Mouse (Mus musculus): ENCODE results near the gene Wdr83os. TPM values are rescaled to one million over a fixed set of nuclear protein-coding genes. Genes with fewer than 3 reads are reported as not detected.

The Wdr83os gene
- polyA plus RNA-seq, 1 experiment from 2014 or later = 129 TPM

DNA sequence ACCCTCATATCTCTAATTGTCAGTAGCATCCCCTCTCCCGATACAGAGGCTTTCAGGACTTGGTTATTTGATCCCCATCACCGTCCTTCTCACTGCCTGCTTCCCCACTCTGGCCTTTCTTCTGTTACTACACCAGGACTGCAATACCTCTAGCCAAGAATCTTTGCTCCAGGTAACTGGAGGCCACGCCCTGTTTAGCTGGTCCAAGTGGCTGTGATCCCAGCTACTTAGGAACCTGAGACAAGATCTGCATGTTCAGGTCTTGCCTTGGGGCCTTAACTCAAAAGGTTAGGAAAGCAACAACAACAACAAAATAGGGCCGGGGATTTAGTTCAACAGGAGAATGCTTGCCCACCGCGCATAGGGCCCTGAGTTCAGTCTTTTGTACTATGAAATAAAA lies 36.9 kb upstream of the Wdr83os start:
- no peak for ATAC-seq (ENCODE audit: insufficient number of reproducible peaks, insufficient read depth, low FRiP score, low TSS enrichment, low read depth)
- H3K4me1 ChIP-seq = peaks cover 16% of the 10 kb centered on the region
- H3K36me3 ChIP-seq = peaks cover 88% of the 10 kb centered on the region
- 86% methylated on average over 6 of the region's 6 CpGs for WGBS
- H3K4me2 ChIP-seq = no peak overlapping the region
- H3K9ac ChIP-seq = no peak overlapping the region
- H3K27ac ChIP-seq = no peak overlapping the region
- no peak overlapping the region for H3K4me3 ChIP-seq
- no peaks in the 10 kb centered on the region for H3K27me3 ChIP-seq
- no peaks in the 10 kb centered on the region for H3K9me3 ChIP-seq

GRCm38 (mm10) chr8:85057367-85057766 lies 23.2 kb upstream of the Wdr83os start:
- no peak overlapping the region for H3K4me2 ChIP-seq
- no peak overlapping the region for H3K27ac ChIP-seq
- WGBS = 82% methylated on average over 7 of the region's 7 CpGs
- H3K9me3 ChIP-seq = no peaks in the 10 kb centered on the region
- peaks cover 17% of the 10 kb centered on the region for H3K4me1 ChIP-seq
- no peak for ATAC-seq (ENCODE audit: insufficient number of reproducible peaks, insufficient read depth, low FRiP score, low TSS enrichment, low read depth)
- no peak overlapping the region for H3K4me3 ChIP-seq
- H3K9ac ChIP-seq = no peak overlapping the region
- H3K36me3 ChIP-seq = peaks cover 55% of the 10 kb centered on the region
- no peaks in the 10 kb centered on the region for H3K27me3 ChIP-seq

- ATAC-seq (ENCODE audit: insufficient number of reproducible peaks, insufficient read depth, low FRiP score, low TSS enrichment, low read depth) = peak; percentile 83
- 0 out of 2 replicates have a peak within 1 kb of the TSS, but pooled peaks have one; percentile 60 for H3K27ac ChIP-seq
These were observed 20.5 kb upstream of the Wdr83os start, which contains the start of gene Fbxw9 for GRCm38 (mm10) chr8:85059879-85060616. TSS of gene Fbxw9 (plus strand) at chr8:85060055.

DNA sequence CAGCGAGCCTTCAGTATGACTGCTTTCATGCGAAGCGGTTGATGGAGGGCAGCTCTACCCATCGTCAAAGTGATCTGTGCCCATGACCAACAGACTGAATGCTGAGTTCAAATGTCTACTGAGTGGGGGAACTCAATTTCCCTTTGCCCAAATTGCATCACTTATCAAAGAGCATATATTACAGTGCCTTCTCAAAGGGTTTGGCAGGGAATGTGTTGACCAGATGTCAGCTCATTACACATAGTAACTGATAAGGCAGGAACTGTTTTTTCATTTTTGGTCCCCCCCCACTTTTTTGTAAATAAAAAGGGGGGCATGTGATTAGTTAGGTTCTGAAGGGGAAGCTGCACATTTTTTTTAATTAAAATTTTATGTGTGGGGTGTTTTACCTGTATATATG lies 17.9 kb upstream of the Wdr83os start:
- no peaks in the 10 kb centered on the region for H3K27me3 ChIP-seq
- H3K9me3 ChIP-seq = no peaks in the 10 kb centered on the region
- no peak overlapping the region for H3K27ac ChIP-seq
- peaks cover 17% of the 10 kb centered on the region for H3K4me1 ChIP-seq
- H3K9ac ChIP-seq = no peak overlapping the region
- no peak overlapping the region for H3K4me3 ChIP-seq
- H3K36me3 ChIP-seq = peaks cover 37% of the 10 kb centered on the region
- no peak for ATAC-seq (ENCODE audit: insufficient number of reproducible peaks, insufficient read depth, low FRiP score, low TSS enrichment, low read depth)
- WGBS = 92% methylated on average over 4 of the region's 4 CpGs
- no peak overlapping the region for H3K4me2 ChIP-seq

More at GRCm38 (mm10) chr8:85059879-85060616, 20.5 kb upstream of the Wdr83os start, which contains the start of gene Fbxw9:
- Histone ChIP-seq H3K4me1 (peaks cover 17% of the 10 kb centered on the region), H3K9me3 (no peaks in the 10 kb centered on the region), H3K9ac (peak within 1 kb of the TSS; percentile 86), H3K4me3 (peak within 1 kb of the TSS; percentile 87), H3K27me3 (no peaks in the 10 kb centered on the region), H3K36me3 (peaks cover 33% of the 10 kb centered on the region), H3K4me2 (peak within 1 kb of the TSS; percentile 91)
- 1% methylated on average over 53 of the region's 53 CpGs for WGBS

DNA sequence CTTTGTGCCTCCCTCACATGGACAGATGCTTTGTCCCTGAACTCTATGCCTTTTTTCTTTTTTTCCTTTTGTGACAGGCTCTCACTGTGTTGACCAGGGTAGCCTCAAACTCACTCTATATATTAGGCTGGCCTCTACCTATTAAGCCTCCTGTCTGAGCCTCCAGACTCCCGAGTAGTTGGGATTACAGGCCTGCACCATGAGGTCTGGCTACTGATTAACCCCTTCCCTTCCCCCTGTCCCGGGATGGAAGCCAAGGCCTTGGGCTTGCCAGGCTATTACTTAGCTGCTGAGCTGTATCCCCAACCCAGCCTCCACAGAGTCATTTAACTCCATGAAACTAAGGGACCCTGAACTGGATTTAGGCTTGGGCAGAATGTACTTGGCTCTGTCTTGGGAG lies 15.3 kb upstream of the Wdr83os start:
- H3K9me3 ChIP-seq = no peaks in the 10 kb centered on the region
- 50% methylated on average over 2 of the region's 2 CpGs for WGBS
- no peaks in the 10 kb centered on the region for H3K27me3 ChIP-seq
- ATAC-seq (ENCODE audit: insufficient number of reproducible peaks, insufficient read depth, low FRiP score, low TSS enrichment, low read depth) = no peak
- no peak overlapping the region for H3K4me2 ChIP-seq
- no peak overlapping the region for H3K9ac ChIP-seq
- H3K36me3 ChIP-seq = peaks cover 44% of the 10 kb centered on the region
- peaks cover 17% of the 10 kb centered on the region for H3K4me1 ChIP-seq
- H3K4me3 ChIP-seq = no peak overlapping the region
- no peak overlapping the region for H3K27ac ChIP-seq

DNA sequence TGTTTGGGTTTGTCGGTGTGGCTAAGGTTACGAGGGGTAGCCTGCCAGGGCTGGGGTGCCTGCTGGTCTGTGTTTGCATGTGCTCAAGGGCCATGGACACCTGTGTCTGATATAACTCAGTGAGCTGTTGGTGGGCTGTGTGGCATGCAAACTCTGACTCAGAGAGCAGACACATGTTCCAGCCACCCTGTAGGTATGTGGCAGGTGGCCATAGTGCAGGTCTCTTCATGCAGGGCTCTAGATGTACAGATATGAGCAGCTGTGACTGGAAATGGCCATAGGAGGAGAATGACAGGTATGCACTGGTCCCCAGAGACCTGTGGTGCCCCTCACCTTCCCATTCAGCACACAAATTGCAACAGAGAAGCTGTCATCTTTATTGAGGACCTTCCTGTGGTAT lies 13.4 kb upstream of the Wdr83os start:
- Histone ChIP-seq H3K9ac (no peak overlapping the region), H3K4me3 (no peak overlapping the region), H3K36me3 (peaks cover 41% of the 10 kb centered on the region), H3K9me3 (no peaks in the 10 kb centered on the region), H3K4me2 (no peak overlapping the region), H3K27ac (no peak overlapping the region), H3K27me3 (no peaks in the 10 kb centered on the region), H3K4me1 (peaks cover 5% of the 10 kb centered on the region)
- 90% methylated on average over 2 of the region's 2 CpGs for WGBS
- no peak for ATAC-seq (ENCODE audit: insufficient number of reproducible peaks, insufficient read depth, low FRiP score, low TSS enrichment, low read depth)

- H3K4me2 ChIP-seq = no peak within 1 kb of the TSS
- H3K36me3 ChIP-seq = peaks cover 41% of the 10 kb centered on the region
- no peak within 1 kb of the TSS for H3K27ac ChIP-seq
- H3K4me1 ChIP-seq = peaks cover 9% of the 10 kb centered on the region
- H3K9ac ChIP-seq = peak within 1 kb of the TSS; percentile 7; the same call in 1 of the 2 replicates
- ATAC-seq (ENCODE audit: insufficient number of reproducible peaks, insufficient read depth, low FRiP score, low TSS enrichment, low read depth) = no peak
- H3K9me3 ChIP-seq = no peaks in the 10 kb centered on the region
- H3K4me3 ChIP-seq = no peak within 1 kb of the TSS
- H3K27me3 ChIP-seq = no peaks in the 10 kb centered on the region
These were observed 12.6 kb upstream of the Wdr83os start, which contains the start of gene Gm5741 for GRCm38 (mm10) chr8:85067982-85068381. TSS of gene Gm5741 (minus strand) at chr8:85067982.

GRCm38 (mm10) chr8:85071041-85071440 lies 9.5 kb upstream of the Wdr83os start:
- peak overlapping the region; percentile 97 for H3K27ac ChIP-seq
- H3K9ac ChIP-seq = peak overlapping the region; percentile 94
- WGBS = 77% methylated on average over 5 of the region's 5 CpGs
- no peak for ATAC-seq (ENCODE audit: insufficient number of reproducible peaks, insufficient read depth, low FRiP score, low TSS enrichment, low read depth)
- peaks cover 56% of the 10 kb centered on the region for H3K36me3 ChIP-seq
- peak overlapping the region; percentile 97 for H3K4me3 ChIP-seq
- H3K9me3 ChIP-seq = no peaks in the 10 kb centered on the region
- H3K4me1 ChIP-seq = peaks cover 9% of the 10 kb centered on the region
- no peaks in the 10 kb centered on the region for H3K27me3 ChIP-seq
- peak overlapping the region; percentile 76 for H3K4me2 ChIP-seq

DNA sequence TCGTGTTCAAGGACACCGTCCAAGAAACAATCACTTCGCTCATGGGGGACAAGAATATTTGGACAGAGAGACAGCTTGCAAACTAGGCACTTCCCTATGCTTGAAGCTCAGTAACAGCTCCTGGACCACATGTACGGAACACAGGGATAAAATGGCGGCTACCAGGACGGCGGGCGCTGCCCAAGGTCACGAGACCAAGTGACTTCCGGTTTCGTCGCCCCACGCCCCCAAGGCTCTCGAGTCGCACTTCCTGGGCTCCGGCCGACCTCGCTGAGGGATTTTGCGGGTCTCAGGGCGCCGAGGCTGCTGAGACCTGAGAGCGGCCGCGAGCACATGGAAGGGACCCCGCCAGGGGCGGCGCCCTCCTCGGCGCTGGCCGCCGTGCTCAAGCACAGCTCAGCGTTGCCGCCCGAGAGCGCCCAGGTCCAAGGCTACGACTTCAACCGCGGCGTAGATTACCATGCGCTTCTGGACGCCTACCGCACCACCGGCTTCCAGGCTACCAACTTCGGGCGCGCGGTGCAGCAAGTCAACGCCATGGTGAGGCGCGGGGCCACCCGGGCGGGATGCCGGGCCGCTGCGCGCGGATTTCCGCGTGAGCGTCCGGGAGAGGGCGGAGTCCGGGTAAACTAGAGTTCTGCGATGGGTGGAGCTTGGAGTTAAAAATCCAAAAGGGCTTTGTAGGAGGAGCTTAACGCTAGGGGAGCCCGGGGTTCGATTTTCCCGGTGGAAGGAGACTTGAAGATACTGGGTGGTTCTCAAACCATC lies 8.8 kb upstream of the Wdr83os start, which contains the start of gene Dhps:
TSS of gene Dhps (plus strand) at position 244 of the 768 bp plus-strand sequence.
- WGBS = under 1% methylated on average over 68 of the region's 68 CpGs

GRCm38 (mm10) chr8:85072364-85072929 lies 8.1 kb upstream of the Wdr83os start:
- peak; percentile 0; the same call in 1 of the 2 replicates for ATAC-seq (ENCODE audit: insufficient number of reproducible peaks, insufficient read depth, low FRiP score, low TSS enrichment, low read depth)
- H3K27me3 ChIP-seq = no peaks in the 10 kb centered on the region

More for the DNA sequence above, 8.8 kb upstream of the Wdr83os start, which contains the start of gene Dhps:
- Histone ChIP-seq H3K9ac (peak within 1 kb of the TSS; percentile 94), H3K9me3 (no peaks in the 10 kb centered on the region), H3K27ac (peak within 1 kb of the TSS; percentile 97), H3K36me3 (peaks cover 56% of the 10 kb centered on the region), H3K4me1 (peaks cover 9% of the 10 kb centered on the region), H3K4me2 (peak within 1 kb of the TSS; percentile 76), H3K27me3 (no peaks in the 10 kb centered on the region), H3K4me3 (peak within 1 kb of the TSS; percentile 97)
- peak; percentile 72 for ATAC-seq (ENCODE audit: insufficient number of reproducible peaks, insufficient read depth, low FRiP score, low TSS enrichment, low read depth)

GRCm38 (mm10) chr8:85073041-85073612 lies 7.4 kb upstream of the Wdr83os start:
- 88% methylated on average over 15 of the region's 15 CpGs for WGBS
- Histone ChIP-seq H3K4me2 (peak overlapping the region; percentile 76), H3K4me3 (peak overlapping the region; percentile 97; the same call in 1 of the 2 replicates)

More at GRCm38 (mm10) chr8:85072364-85072929, 8.1 kb upstream of the Wdr83os start:
- Histone ChIP-seq H3K9me3 (no peaks in the 10 kb centered on the region), H3K36me3 (peaks cover 53% of the 10 kb centered on the region), H3K27ac (peak overlapping the region; percentile 97), H3K4me1 (peaks cover 9% of the 10 kb centered on the region), H3K4me3 (peak overlapping the region; percentile 97), H3K4me2 (peak overlapping the region; percentile 76), H3K9ac (peak overlapping the region; percentile 94)
- WGBS = 31% methylated on average over 9 of the region's 9 CpGs

More at GRCm38 (mm10) chr8:85073041-85073612, 7.4 kb upstream of the Wdr83os start:
- no peaks in the 10 kb centered on the region for H3K27me3 ChIP-seq
- no peaks in the 10 kb centered on the region for H3K9me3 ChIP-seq
- H3K4me1 ChIP-seq = peaks cover 9% of the 10 kb centered on the region
- H3K36me3 ChIP-seq = peaks cover 52% of the 10 kb centered on the region
- ATAC-seq (ENCODE audit: insufficient number of reproducible peaks, insufficient read depth, low FRiP score, low TSS enrichment, low read depth) = no peak
- no peak overlapping the region for H3K27ac ChIP-seq
- peak overlapping the region; percentile 40; the same call in 1 of the 2 replicates for H3K9ac ChIP-seq

Data from embryonic facial prominence, embryonic 13.5 days (tissue).